Mouse (Mus musculus) E14TG2a.4 (cell line): Measurements from ENCODE around the gene Fgd2.

Source experiments
- H3K27me3 ChIP-seq: 2 replicates; pipeline ENCODE4 v1.6.1; 2014; ENCODE audit warnings: low read length, control low read depth; ENCODE audit not compliant: insufficient read depth
- H3K36me3 ChIP-seq: 2 replicates; pipeline ENCODE4 v1.6.1; 2014; ENCODE audit warnings: low read length, control low read depth; ENCODE audit not compliant: insufficient read depth
- H3K4me1 ChIP-seq: replicated peaks from 2 replicates; pipeline ENCODE4 v1.6.1; 2014; ENCODE audit warnings: low read depth, low read length, control low read depth
- H3K4me3 ChIP-seq: replicated peaks from 2 replicates; pipeline ENCODE4 v1.5.1; 2014; ENCODE audit warnings: mild to moderate bottlenecking, low read length
- H3K9me3 ChIP-seq: 2 replicates; pipeline ENCODE4 v1.6.1; 2014; ENCODE audit warnings: low read length, control low read depth
- CTCF ChIP-seq: conservative IDR thresholded peaks from 2 replicates; pipeline ENCODE4 v1.5.1; 2014; ENCODE audit warnings: low read length
- NANOG ChIP-seq: IDR thresholded peaks from 2 replicates; pipeline ENCODE4 v1.6.1; 2014; ENCODE audit warnings: borderline replicate concordance, low read length, mixed read lengths
- POU5F1 ChIP-seq: IDR thresholded peaks from 2 replicates; pipeline ENCODE4 v1.6.1; 2014; ENCODE audit warnings: low read length, borderline replicate concordance

Gene Fgd2

DNA sequence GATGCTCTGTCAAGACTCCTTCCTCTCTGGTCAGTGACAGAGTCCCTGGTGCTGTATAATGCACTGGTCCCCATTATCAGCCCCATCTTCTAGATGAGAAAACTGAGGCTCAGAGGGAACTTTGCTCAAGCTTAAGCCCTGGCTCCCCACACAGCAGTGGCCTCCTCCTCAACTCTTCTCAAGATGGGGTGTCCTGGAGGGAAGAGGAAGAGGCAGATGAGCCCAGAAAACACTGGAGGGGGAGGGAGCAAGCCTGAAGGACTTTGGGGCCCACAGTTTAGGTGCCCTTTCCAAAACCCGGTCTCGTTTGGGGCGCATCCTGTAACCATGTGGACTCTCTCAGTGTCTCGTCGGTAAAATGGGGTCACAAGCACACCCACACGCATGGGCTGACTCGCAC lies 41.2 kb upstream of the Fgd2 start:
- no peak for TF ChIP-seq POU5F1
- no peak for TF ChIP-seq NANOG
- no peak for TF ChIP-seq CTCF
- Histone ChIP-seq H3K4me3 (no peak overlapping the region), H3K9me3 (no peaks in the 10 kb centered on the region), H3K36me3 (no peaks in the 10 kb centered on the region), H3K27me3 (peaks cover 58% of the 10 kb centered on the region), H3K4me1 (peaks cover 37% of the 10 kb centered on the region)

DNA sequence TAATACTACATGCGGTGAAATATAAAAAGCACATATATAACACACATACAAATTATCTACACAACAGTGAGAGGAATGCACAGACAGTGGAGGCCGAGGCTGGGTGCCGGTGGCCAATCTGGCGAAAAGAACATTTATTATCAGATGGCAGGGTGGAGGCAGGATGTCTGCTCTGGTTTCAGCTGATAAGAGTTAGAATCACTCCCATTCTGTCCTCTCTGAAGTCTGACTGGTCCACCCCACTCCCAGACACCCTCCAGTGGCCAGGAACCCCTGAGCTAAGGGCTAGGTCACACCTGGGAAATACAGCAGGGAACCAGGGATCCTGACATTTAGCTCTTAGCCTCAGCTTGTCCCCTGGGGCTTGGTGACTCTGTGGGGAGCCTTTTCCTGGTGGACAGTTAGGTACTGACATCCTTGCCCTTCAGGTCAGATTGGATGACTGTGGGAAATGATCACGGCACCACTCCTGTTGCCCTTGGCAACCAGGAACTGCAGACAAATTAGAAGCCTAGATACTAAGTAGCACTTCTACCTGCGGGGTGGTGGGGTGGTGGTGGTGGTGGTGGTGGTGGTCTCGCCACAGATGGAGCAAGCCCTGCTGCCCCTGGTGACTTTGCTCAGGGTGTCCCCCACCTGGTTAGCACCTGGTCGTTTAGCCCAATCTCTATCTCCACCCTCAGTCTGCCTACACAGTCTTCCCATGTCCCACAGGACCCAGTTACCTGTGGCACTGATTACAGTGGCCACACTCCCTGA lies 40.7 kb upstream of the Fgd2 start:
- no peak for TF ChIP-seq NANOG
- TF ChIP-seq CTCF, result no peak
- no peak for TF ChIP-seq POU5F1
- Histone ChIP-seq H3K9me3 (no peaks in the 10 kb centered on the region), H3K27me3 (peaks cover 61% of the 10 kb centered on the region), H3K36me3 (no peaks in the 10 kb centered on the region), H3K4me3 (no peak overlapping the region), H3K4me1 (peaks cover 37% of the 10 kb centered on the region)

DNA sequence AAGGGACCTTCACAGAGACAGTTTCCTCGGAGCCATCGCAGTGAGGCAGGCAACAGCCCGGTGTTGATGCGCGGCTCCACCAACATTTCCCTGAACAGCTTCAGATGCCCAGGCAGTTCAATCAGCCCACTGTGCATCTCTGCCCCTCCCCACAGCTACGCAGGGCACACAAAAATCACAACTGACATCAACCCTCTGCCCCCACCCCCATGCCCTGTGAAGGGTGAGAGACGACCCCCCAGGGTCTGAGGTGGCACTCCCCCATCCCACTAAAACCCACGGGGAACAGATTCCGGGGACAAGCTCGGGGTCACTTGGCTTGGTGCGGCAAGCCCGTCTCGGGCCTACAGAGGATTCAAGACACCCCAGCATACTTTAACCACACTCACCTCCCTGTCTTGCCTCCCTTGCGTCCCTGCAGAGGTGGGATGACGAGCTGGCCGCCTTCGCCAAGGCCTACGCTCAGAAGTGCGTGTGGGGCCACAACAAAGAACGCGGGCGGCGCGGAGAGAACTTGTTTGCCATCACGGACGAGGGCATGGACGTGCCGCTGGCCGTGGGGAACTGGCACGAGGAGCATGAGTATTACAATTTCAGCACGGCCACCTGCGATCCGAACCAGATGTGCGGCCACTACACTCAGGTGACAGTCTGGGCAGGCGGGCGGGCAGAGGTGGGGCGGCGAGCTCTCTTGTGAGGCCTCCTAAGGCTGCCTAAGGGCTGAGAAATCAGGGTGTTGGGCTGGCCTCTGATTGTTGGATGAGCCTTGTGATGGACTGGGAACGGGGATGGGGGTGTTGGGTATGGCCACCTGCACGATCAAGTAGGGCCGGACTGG lies 38.7 kb upstream of the Fgd2 start:
- Histone ChIP-seq H3K27me3 (peaks cover 71% of the 10 kb centered on the region), H3K9me3 (no peaks in the 10 kb centered on the region), H3K36me3 (no peaks in the 10 kb centered on the region), H3K4me3 (peak overlapping the region; percentile 70), H3K4me1 (peaks cover 48% of the 10 kb centered on the region)
- no peak for TF ChIP-seq CTCF
- no peak for TF ChIP-seq NANOG
- no peak for TF ChIP-seq POU5F1

DNA sequence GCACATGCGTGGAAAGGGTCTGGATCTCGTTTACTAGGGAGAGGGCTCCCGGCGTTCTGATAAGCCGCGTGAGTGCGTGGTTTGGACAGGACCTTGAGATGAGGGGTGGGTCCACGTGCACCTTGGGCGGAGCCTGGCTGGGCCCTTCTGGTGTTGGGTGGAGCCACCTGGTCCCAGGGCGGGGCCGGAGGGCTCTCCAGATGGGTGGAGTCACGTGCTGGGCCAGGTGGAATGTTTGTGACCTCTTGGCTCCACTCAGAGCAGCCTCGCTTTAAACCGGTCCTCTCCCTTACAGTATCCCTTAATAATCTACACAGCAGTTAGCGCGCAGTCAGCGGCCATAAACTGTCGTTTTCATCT lies 38.1 kb upstream of the Fgd2 start:
- Histone ChIP-seq H3K9me3 (no peaks in the 10 kb centered on the region), H3K36me3 (no peaks in the 10 kb centered on the region), H3K27me3 (peaks cover 77% of the 10 kb centered on the region), H3K4me1 (peaks cover 54% of the 10 kb centered on the region), H3K4me3 (peak overlapping the region; percentile 70)
- no peak for TF ChIP-seq CTCF
- TF ChIP-seq POU5F1, result no peak
- TF ChIP-seq NANOG, result no peak

DNA sequence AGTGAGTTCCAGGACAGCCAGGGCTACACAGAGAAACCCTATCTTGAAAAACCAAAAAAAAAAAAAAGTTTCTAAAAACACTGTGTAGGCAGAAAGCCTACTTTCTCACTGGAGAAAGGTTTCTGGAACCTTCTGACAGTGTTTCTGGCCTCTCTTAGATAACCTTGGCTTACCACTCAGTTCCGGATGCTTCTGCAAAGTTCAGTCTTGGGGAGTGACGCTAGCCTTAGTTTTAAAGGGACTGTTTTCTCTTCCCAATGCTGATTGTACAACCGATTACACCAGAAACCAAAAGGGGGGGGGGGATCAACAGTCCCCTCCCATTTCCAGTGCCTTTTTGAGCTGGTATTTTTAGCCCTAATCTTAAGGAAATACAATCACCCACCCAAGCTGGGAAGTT lies 37.1 kb upstream of the Fgd2 start:
- TF ChIP-seq POU5F1, result no peak
- TF ChIP-seq NANOG, result no peak
- no peak for TF ChIP-seq CTCF
- Histone ChIP-seq H3K9me3 (no peaks in the 10 kb centered on the region), H3K27me3 (peaks cover 85% of the 10 kb centered on the region), H3K4me1 (peaks cover 61% of the 10 kb centered on the region), H3K4me3 (no peak overlapping the region), H3K36me3 (no peaks in the 10 kb centered on the region)

DNA sequence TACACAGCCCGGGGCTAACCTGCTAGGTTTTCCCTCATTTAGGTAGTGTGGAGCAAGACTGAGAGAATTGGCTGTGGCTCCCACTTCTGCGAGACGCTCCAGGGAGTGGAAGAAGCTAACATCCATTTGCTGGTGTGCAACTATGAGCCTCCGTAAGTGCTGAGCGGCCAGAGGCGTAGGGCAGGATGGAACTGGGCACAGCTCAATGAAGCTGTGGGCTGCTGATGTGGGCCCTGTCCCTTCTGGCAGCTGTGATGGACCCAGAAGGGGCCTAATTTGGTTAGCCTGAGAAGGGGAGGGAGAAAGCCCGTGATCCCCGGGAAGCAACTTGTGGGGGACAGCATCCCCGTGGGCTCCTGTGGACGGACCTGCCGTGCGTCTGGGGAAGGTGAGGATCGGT lies 34.9 kb upstream of the Fgd2 start:
- Histone ChIP-seq H3K4me3 (peak overlapping the region; percentile 69), H3K36me3 (peaks cover 10% of the 10 kb centered on the region), H3K27me3 (peaks cover 71% of the 10 kb centered on the region), H3K4me1 (peaks cover 64% of the 10 kb centered on the region), H3K9me3 (no peaks in the 10 kb centered on the region)
- no peak for TF ChIP-seq NANOG
- no peak for TF ChIP-seq POU5F1
- no peak for TF ChIP-seq CTCF

DNA sequence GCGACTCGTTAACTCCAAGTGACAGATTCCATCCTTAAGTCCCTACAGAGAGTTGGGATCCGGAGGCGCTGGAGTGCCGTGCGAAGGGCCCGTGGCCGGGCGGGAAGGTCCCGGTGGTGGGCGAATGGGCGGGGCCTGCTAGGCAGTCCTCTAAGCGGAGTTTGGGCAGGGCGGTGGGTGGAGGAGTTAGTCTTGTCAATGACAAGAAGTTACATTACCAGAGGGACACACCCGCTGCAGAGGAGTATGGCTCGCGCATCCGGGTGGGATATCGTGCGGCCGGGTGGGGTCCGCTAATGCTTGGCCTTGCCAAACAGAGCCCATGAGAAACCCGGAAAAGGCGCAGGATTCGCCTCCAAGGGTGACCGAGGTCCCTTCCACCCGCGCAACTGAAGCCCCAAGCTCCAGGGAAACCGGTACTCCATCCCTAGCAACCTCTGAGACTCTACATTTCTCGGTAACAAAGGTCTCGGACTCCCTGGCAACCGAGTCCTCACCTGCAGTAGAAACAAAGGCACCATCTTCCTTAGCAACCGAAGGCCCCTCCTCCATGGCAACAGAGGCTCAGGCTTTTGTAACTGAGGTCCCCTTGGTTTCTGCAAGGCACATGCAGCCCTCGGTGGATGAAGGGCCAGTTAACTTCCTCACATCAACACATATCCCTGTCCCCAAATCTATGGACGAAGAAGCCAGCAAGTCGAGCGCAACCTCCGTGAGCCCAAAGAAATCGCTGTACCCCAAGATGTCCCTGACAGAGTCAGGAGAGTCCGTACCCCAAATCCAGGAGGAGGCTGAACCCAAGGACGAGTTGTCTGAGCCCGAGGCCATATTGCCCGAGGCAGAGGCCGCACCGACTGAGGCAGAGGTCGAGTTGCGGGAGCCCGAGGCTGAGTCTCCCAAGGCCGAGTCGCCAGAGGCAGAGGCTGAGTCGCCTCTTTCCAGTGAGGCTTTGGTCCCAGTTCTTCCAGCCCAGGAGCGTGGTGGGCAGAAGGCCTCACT lies 33.9 kb upstream of the Fgd2 start:
- peaks cover 67% of the 10 kb centered on the region for H3K4me1 ChIP-seq
- H3K36me3 ChIP-seq, result peaks cover 19% of the 10 kb centered on the region
- peak overlapping the region; percentile 69 for H3K4me3 ChIP-seq
- H3K9me3 ChIP-seq, result no peaks in the 10 kb centered on the region
- TF ChIP-seq NANOG, result no peak
- no peak for TF ChIP-seq POU5F1
- no peak for TF ChIP-seq CTCF
- peaks cover 61% of the 10 kb centered on the region for H3K27me3 ChIP-seq
